Mouse (Mus musculus): Measurements from ENCODE around the gene Gm5129.

DNA sequence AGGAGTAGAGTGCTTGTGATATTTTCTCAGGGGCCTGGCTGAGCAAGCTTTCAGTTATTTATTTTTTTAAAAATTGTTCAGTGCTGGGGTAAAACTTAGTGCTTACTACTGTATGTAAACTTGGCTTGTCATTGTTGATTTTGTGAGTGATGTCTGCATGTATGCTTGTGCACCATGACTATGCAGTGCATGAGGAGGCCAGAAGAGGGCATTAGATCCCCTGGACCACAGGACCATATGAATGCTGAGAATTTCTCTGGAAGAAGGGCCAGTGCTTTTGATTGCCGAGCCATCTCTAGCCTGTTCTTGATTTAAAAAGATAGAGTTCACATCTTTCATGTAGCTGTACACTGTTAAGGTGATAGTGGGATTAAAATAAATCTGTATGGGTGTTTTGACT lies 35.2 kb upstream of the Gm5129 start:
- TF ChIP-seq CTCF (IDR thresholded peaks at IDR 0.05; ENCODE audit: extremely low read depth, insufficient read depth, insufficient read length, insufficient replicate concordance) (no peak), POLR2A (IDR thresholded peaks at IDR 0.05; ENCODE audit: low read depth, low read length) (no peak)

Measured in spleen, adult 2 months (tissue).